Mouse (Mus musculus): ENCODE measurements around the gene Nsf. TPM values are rescaled to one million over a fixed set of nuclear protein-coding genes. Genes with fewer than 3 reads are reported as not detected.

Gene Nsf
- polyA plus RNA-seq, 1 experiment from 2014 or later, result 47.6 TPM

DNA sequence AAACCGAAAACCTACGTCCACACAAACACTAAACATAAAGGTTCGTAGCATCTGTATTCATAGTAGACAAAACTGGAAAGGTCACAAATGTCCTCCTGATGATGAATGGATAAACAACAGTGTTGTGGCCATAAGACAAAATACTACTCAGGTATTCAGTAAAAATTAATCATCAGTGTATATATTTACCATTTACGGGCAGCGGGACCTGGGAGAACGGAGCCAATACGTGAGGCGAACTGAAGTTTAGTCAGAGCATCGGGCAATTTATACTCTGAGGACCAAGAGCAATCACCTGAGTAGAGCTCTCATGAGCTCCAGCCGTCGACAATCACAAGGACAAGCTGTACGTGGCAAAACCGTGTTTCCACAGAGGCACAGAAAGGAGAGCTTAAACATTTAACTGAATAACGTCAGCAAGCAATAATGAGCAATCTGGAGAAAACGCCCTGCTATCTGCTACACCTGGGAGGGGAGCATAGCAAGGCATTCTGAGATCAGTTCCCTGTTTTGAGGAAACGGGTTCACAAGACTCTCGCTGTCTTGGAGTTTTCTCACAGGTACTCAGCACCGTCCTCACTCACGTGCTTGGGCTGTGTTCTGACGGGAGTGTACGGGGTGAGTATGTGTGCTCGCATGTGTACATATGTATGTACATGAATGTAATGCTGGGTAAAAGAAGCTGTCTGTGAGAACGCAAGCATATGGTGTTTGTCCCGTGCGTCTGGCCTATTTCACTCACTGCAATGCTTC is 15.7 kb downstream of the Nsf start:
- ATAC-seq (replicated peaks; ENCODE audit: insufficient number of reproducible peaks, low FRiP score, low TSS enrichment, low read depth) (no peak), DNase-seq (ENCODE audit: low spot score) (no peak)
- no peaks in the 10 kb centered on the region for H3K36me3 ChIP-seq (replicated peaks; ENCODE audit: control insufficient read depth, insufficient read depth, low read depth, low read length)
- no peak overlapping the region for H3K4me2 ChIP-seq (ENCODE audit: low read depth, low read length)
- H3K9ac ChIP-seq (replicated peaks; ENCODE audit: low read length), result no peak overlapping the region
- H3K27me3 ChIP-seq (ENCODE audit: control insufficient read depth, insufficient read depth, low read length), result no peaks in the 10 kb centered on the region
- H3K9me3 ChIP-seq (replicated peaks; ENCODE audit: control insufficient read depth, low read length), result no peaks in the 10 kb centered on the region
- no peak overlapping the region for H3K4me3 ChIP-seq (ENCODE audit: low read depth, low read length)
- WGBS, result 92% methylated on average over 25 of the region's 25 CpGs
- H3K4me1 ChIP-seq (ENCODE audit: control insufficient read depth, insufficient read depth, low read length), result no peaks in the 10 kb centered on the region
- no peak overlapping the region for H3K27ac ChIP-seq (replicated peaks; ENCODE audit: low read depth, low read length)

DNA sequence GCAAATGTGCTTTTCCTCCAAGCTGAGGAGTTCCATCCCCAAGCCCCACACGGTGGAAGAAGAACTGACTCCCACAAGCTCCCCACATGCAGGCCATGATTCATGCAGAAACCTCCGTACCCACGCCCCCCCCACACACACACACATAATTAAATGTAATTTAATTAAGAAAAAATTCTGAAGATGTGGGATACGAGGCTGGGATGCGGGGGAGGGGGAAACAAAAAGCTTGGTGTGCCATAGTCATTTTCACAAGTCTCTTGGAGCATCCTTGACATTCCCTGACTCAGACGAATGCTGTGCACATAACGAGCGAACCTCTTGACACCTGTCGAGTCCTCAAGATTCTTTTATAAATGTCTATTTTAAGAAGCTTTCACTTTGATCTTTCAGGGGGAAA is 16.4 kb downstream of the Nsf start:
- Histone ChIP-seq H3K9ac (replicated peaks; ENCODE audit: low read length) (no peak overlapping the region), H3K27me3 (ENCODE audit: control insufficient read depth, insufficient read depth, low read length) (no peaks in the 10 kb centered on the region), H3K4me1 (ENCODE audit: control insufficient read depth, insufficient read depth, low read length) (no peaks in the 10 kb centered on the region), H3K9me3 (replicated peaks; ENCODE audit: control insufficient read depth, low read length) (no peaks in the 10 kb centered on the region), H3K4me3 (ENCODE audit: low read depth, low read length) (no peak overlapping the region), H3K36me3 (replicated peaks; ENCODE audit: control insufficient read depth, insufficient read depth, low read depth, low read length) (no peaks in the 10 kb centered on the region), H3K4me2 (ENCODE audit: low read depth, low read length) (no peak overlapping the region), H3K27ac (replicated peaks; ENCODE audit: low read depth, low read length) (no peak overlapping the region)
- DNase-seq (ENCODE audit: low spot score) (no peak), ATAC-seq (replicated peaks; ENCODE audit: insufficient number of reproducible peaks, low FRiP score, low TSS enrichment, low read depth) (no peak)
- WGBS, result 89% methylated on average over 9 of the region's 9 CpGs

DNA sequence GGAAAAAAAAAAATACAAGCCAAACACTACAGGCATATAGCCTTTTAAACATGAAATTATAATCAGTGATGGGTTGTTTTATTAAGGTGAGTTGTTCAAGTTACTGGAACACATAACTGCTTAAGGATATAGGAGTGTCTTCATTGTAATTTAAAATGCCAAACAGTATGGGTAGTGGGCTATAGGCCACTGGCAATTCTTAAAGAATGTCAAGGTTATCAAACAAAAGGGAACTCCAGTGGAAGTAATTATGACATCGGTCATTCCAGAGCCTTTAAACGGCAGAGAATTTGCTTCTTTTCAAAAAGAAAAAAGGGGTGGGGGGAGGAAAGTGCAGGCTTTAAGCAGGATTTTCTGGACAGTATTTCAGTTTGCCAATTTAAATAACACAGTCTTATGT is 18.1 kb downstream of the Nsf start:
- DNase-seq (ENCODE audit: low spot score), result no peak
- no peak overlapping the region for H3K4me3 ChIP-seq (ENCODE audit: low read depth, low read length)
- no peaks in the 10 kb centered on the region for H3K9me3 ChIP-seq (replicated peaks; ENCODE audit: control insufficient read depth, low read length)
- H3K9ac ChIP-seq (replicated peaks; ENCODE audit: low read length), result no peak overlapping the region
- no peak overlapping the region for H3K27ac ChIP-seq (replicated peaks; ENCODE audit: low read depth, low read length)
- WGBS, result 54% methylated on average over 2 of the region's 2 CpGs
- ATAC-seq (replicated peaks; ENCODE audit: insufficient number of reproducible peaks, low FRiP score, low TSS enrichment, low read depth), result no peak
- no peaks in the 10 kb centered on the region for H3K27me3 ChIP-seq (ENCODE audit: control insufficient read depth, insufficient read depth, low read length)
- no peaks in the 10 kb centered on the region for H3K4me1 ChIP-seq (ENCODE audit: control insufficient read depth, insufficient read depth, low read length)
- no peaks in the 10 kb centered on the region for H3K36me3 ChIP-seq (replicated peaks; ENCODE audit: control insufficient read depth, insufficient read depth, low read depth, low read length)
- H3K4me2 ChIP-seq (ENCODE audit: low read depth, low read length), result no peak overlapping the region

DNA sequence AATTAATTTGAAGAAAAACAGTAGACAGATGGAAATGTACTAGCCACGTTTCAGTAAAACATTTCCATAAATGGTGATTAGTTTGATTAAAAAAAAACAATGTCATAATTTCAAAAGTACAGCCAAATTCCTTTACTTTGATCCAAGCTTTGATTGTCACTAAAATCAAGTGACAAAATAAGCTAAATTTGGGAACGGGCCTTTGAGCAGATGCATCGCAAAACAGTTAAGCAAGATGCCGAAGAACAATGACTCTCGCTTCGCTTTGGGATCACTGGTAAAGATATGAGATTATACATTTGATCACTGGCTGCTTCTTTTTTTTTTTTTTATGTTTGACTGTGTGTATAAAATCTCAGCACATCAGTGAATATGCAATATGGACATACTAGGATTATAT is 20.0 kb downstream of the Nsf start:
- H3K9me3 ChIP-seq (replicated peaks; ENCODE audit: control insufficient read depth, low read length), result no peaks in the 10 kb centered on the region
- H3K9ac ChIP-seq (replicated peaks; ENCODE audit: low read length), result no peak overlapping the region
- H3K4me1 ChIP-seq (ENCODE audit: control insufficient read depth, insufficient read depth, low read length), result no peaks in the 10 kb centered on the region
- ATAC-seq (replicated peaks; ENCODE audit: insufficient number of reproducible peaks, low FRiP score, low TSS enrichment, low read depth) (no peak), DNase-seq (ENCODE audit: low spot score) (no peak)
- H3K36me3 ChIP-seq (replicated peaks; ENCODE audit: control insufficient read depth, insufficient read depth, low read depth, low read length), result no peaks in the 10 kb centered on the region
- no peak overlapping the region for H3K4me3 ChIP-seq (ENCODE audit: low read depth, low read length)
- H3K4me2 ChIP-seq (ENCODE audit: low read depth, low read length), result no peak overlapping the region
- H3K27ac ChIP-seq (replicated peaks; ENCODE audit: low read depth, low read length), result no peak overlapping the region
- H3K27me3 ChIP-seq (ENCODE audit: control insufficient read depth, insufficient read depth, low read length), result no peaks in the 10 kb centered on the region
- WGBS, result 94% methylated on average over 6 of the region's 6 CpGs

DNA sequence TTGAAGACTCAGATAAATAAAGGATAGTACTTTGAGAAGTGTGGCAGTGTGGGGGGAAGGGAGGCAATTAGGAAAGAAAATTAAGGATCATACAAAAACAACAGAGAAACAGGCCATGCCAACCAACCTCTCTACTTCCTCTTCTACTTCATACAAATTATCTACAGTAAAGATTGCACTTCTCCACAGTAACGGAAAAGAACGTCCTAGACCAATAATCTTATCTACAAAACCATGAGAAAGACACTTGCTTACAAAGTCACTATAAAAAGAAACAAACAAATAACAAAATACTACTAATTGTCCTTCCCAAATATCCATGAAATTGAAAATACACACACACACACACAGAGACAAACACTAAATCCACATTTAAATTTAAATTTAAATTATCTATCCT is 29.9 kb downstream of the Nsf start:
- Histone ChIP-seq H3K36me3 (replicated peaks; ENCODE audit: control insufficient read depth, insufficient read depth, low read depth, low read length) (no peaks in the 10 kb centered on the region), H3K4me3 (ENCODE audit: low read depth, low read length) (no peak overlapping the region), H3K27ac (replicated peaks; ENCODE audit: low read depth, low read length) (no peak overlapping the region), H3K4me1 (ENCODE audit: control insufficient read depth, insufficient read depth, low read length) (no peaks in the 10 kb centered on the region), H3K4me2 (ENCODE audit: low read depth, low read length) (no peak overlapping the region), H3K27me3 (ENCODE audit: control insufficient read depth, insufficient read depth, low read length) (no peaks in the 10 kb centered on the region), H3K9ac (replicated peaks; ENCODE audit: low read length) (no peak overlapping the region), H3K9me3 (replicated peaks; ENCODE audit: control insufficient read depth, low read length) (no peaks in the 10 kb centered on the region)
- ATAC-seq (replicated peaks; ENCODE audit: insufficient number of reproducible peaks, low FRiP score, low TSS enrichment, low read depth) (no peak), DNase-seq (ENCODE audit: low spot score) (no peak)
- WGBS, result 96% methylated on average over 2 of the region's 2 CpGs

DNA sequence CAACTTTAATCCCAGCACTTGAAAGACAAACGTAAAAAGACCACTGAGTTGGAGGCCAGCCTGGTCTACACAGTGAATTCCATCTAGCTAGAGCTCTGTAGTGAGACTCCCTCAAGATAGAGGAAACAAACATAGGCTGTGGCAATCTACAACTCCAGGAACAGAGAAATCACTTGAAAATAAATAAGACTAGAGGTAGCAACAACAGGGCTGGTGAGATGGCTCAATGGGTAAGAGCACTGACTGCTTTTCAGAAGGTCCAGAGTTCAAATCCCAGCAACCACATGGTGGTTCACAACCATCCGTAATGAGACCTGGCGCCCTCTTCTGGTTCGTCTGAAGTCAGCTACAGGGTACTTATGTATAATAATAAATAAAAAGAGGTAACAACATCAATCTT is 30.6 kb downstream of the Nsf start:
- Histone ChIP-seq H3K9me3 (replicated peaks; ENCODE audit: control insufficient read depth, low read length) (no peaks in the 10 kb centered on the region), H3K27ac (replicated peaks; ENCODE audit: low read depth, low read length) (no peak overlapping the region), H3K4me1 (ENCODE audit: control insufficient read depth, insufficient read depth, low read length) (no peaks in the 10 kb centered on the region), H3K27me3 (ENCODE audit: control insufficient read depth, insufficient read depth, low read length) (no peaks in the 10 kb centered on the region), H3K9ac (replicated peaks; ENCODE audit: low read length) (no peak overlapping the region), H3K4me3 (ENCODE audit: low read depth, low read length) (no peak overlapping the region), H3K36me3 (replicated peaks; ENCODE audit: control insufficient read depth, insufficient read depth, low read depth, low read length) (no peaks in the 10 kb centered on the region), H3K4me2 (ENCODE audit: low read depth, low read length) (no peak overlapping the region)
- DNase-seq (ENCODE audit: low spot score) (no peak), ATAC-seq (replicated peaks; ENCODE audit: insufficient number of reproducible peaks, low FRiP score, low TSS enrichment, low read depth) (no peak)
- 86% methylated on average over 4 of the region's 4 CpGs for WGBS

DNA sequence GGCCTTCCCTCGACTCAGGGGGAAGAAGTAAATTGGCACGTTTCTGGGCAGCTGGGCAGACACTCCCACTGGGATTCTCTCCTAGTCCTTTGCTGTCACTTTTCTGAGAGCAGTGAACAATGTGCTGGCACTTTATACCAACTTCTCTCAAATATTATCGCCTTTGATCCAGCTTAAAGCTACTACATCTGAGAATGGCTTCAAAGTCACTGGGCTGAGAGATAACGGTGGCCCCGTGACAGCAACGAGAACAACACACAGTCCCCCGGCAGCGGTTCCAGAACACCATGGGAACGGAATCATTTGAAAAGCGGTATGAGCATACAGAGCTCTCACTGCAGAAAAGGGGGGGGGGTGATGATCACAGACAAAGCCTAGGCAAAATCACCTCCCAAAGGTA is 31.0 kb downstream of the Nsf start:
- Histone ChIP-seq H3K4me1 (ENCODE audit: control insufficient read depth, insufficient read depth, low read length) (no peaks in the 10 kb centered on the region), H3K4me2 (ENCODE audit: low read depth, low read length) (no peak overlapping the region), H3K4me3 (ENCODE audit: low read depth, low read length) (no peak overlapping the region), H3K36me3 (replicated peaks; ENCODE audit: control insufficient read depth, insufficient read depth, low read depth, low read length) (no peaks in the 10 kb centered on the region), H3K9ac (replicated peaks; ENCODE audit: low read length) (no peak overlapping the region), H3K9me3 (replicated peaks; ENCODE audit: control insufficient read depth, low read length) (no peaks in the 10 kb centered on the region), H3K27me3 (ENCODE audit: control insufficient read depth, insufficient read depth, low read length) (no peaks in the 10 kb centered on the region), H3K27ac (replicated peaks; ENCODE audit: low read depth, low read length) (no peak overlapping the region)
- ATAC-seq (replicated peaks; ENCODE audit: insufficient number of reproducible peaks, low FRiP score, low TSS enrichment, low read depth) (no peak), DNase-seq (ENCODE audit: low spot score) (no peak)
- 89% methylated on average over 10 of the region's 10 CpGs for whole genome bisulfite sequencing

DNA sequence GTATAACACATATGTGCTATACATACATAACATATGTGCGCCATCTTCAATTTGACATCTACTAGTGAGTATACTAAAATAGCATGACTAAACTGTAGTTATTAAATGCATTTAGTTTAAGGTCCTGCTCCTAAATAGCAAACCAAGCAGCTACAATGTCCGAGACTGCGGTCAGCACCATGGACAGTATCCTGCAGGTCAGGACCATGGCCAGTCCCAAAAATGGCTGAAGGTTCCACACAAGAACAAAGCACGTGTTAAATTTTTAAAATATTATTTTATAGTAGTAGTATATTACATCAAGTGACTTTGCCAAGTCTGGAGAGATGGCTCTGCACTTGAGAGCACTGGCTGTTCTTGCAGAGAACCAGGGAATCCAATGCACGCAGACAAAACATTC is 33.2 kb downstream of the Nsf start:
- no peak for ATAC-seq (replicated peaks; ENCODE audit: insufficient number of reproducible peaks, low FRiP score, low TSS enrichment, low read depth)
- H3K27me3 ChIP-seq (ENCODE audit: control insufficient read depth, insufficient read depth, low read length), result no peaks in the 10 kb centered on the region
- no peak overlapping the region for H3K4me3 ChIP-seq (ENCODE audit: low read depth, low read length)
- no peaks in the 10 kb centered on the region for H3K4me1 ChIP-seq (ENCODE audit: control insufficient read depth, insufficient read depth, low read length)
- H3K4me2 ChIP-seq (ENCODE audit: low read depth, low read length), result no peak overlapping the region
- peak; percentile 72 for DNase-seq (ENCODE audit: low spot score)
- whole genome bisulfite sequencing, result 68% methylated on average over 5 of the region's 5 CpGs
- no peak overlapping the region for H3K9ac ChIP-seq (replicated peaks; ENCODE audit: low read length)
- H3K9me3 ChIP-seq (replicated peaks; ENCODE audit: control insufficient read depth, low read length), result no peaks in the 10 kb centered on the region
- H3K27ac ChIP-seq (replicated peaks; ENCODE audit: low read depth, low read length), result no peak overlapping the region
- H3K36me3 ChIP-seq (replicated peaks; ENCODE audit: control insufficient read depth, insufficient read depth, low read depth, low read length), result no peaks in the 10 kb centered on the region

Measured in embryonic facial prominence, embryonic 11.5 days (tissue).